Mouse (Mus musculus): ENCODE data around the gene Gm37240. TPM values are rescaled to one million over a fixed set of nuclear protein-coding genes. Genes with fewer than 3 reads are reported as not detected.
A peak's percentile ranks its signal among the peaks of the same experiment; 100 is the strongest.

Gm37240 gene
- polyA plus RNA-seq, 1 experiment from 2014 or later = 0.21 TPM

GRCm38 (mm10) chr3:84731403-84732015 lies 1155.8 kb downstream of the Gm37240 start:
- H3K9ac ChIP-seq = no peak overlapping the region
- H3K9me3 ChIP-seq (replicated peaks) = no peaks in the 10 kb centered on the region
- peak overlapping the region; percentile 5 for H3K4me3 ChIP-seq (replicated peaks)
- 20% methylated on average over 9 of the region's 9 CpGs for WGBS (ENCODE audit: insufficient replicate concordance)
- H3K27ac ChIP-seq = no peak overlapping the region
- DNase-seq (no peak), ATAC-seq (ENCODE audit: low read depth) (no peak)
- no peaks in the 10 kb centered on the region for H3K36me3 ChIP-seq
- peaks cover 4% of the 10 kb centered on the region; the same call in 1 of the 2 replicates for H3K4me1 ChIP-seq (replicated peaks)
- peak overlapping the region; percentile 42 for H3K4me2 ChIP-seq
- H3K27me3 ChIP-seq = peaks cover 51% of the 10 kb centered on the region

- no peak overlapping the region for H3K4me2 ChIP-seq
- DNase-seq (no peak), ATAC-seq (ENCODE audit: low read depth) (no peak)
- H3K27me3 ChIP-seq = peaks cover 51% of the 10 kb centered on the region
- H3K9ac ChIP-seq = no peak overlapping the region
- H3K4me1 ChIP-seq (replicated peaks) = peaks cover 4% of the 10 kb centered on the region; the same call in 1 of the 2 replicates
- H3K9me3 ChIP-seq (replicated peaks) = no peaks in the 10 kb centered on the region
- no peaks in the 10 kb centered on the region for H3K36me3 ChIP-seq
- WGBS (ENCODE audit: insufficient replicate concordance) = 38% methylated on average over 5 of the region's 5 CpGs
- H3K27ac ChIP-seq = no peak overlapping the region
- H3K4me3 ChIP-seq (replicated peaks) = no peak overlapping the region
Observed at GRCm38 (mm10) chr3:84731003-84731402, 1156.3 kb downstream of the Gm37240 start.

- WGBS (ENCODE audit: insufficient replicate concordance) = 70% methylated on average over 6 of the region's 6 CpGs
- ATAC-seq (ENCODE audit: low read depth) = no peak
- H3K4me3 ChIP-seq (replicated peaks) = no peak overlapping the region
Observed at GRCm38 (mm10) chr3:84729806-84730205, 1157.5 kb downstream of the Gm37240 start.

GRCm38 (mm10) chr3:84723996-84724395 lies 1163.3 kb downstream of the Gm37240 start:
- Histone ChIP-seq H3K4me2 (no peak overlapping the region), H3K27ac (no peak overlapping the region), H3K9me3 (replicated peaks) (no peaks in the 10 kb centered on the region), H3K9ac (no peak overlapping the region), H3K36me3 (no peaks in the 10 kb centered on the region), H3K4me3 (replicated peaks) (no peak overlapping the region), H3K4me1 (replicated peaks) (no peaks in the 10 kb centered on the region), H3K27me3 (0 out of 2 replicates have a peak, but pooled peaks cover 3% of the 10 kb centered on the region)
- WGBS (ENCODE audit: insufficient replicate concordance) = 28% methylated on average over 5 of the region's 5 CpGs
- ATAC-seq (ENCODE audit: low read depth) (no peak), DNase-seq (no peak)

More at GRCm38 (mm10) chr3:84729806-84730205, 1157.5 kb downstream of the Gm37240 start:
- no peak overlapping the region for H3K27ac ChIP-seq
- no peak for DNase-seq
- H3K36me3 ChIP-seq = no peaks in the 10 kb centered on the region
- no peaks in the 10 kb centered on the region for H3K9me3 ChIP-seq (replicated peaks)
- H3K4me2 ChIP-seq = no peak overlapping the region
- peaks cover 50% of the 10 kb centered on the region for H3K27me3 ChIP-seq
- peaks cover 4% of the 10 kb centered on the region; the same call in 1 of the 2 replicates for H3K4me1 ChIP-seq (replicated peaks)
- H3K9ac ChIP-seq = no peak overlapping the region

- no peak overlapping the region for H3K27ac ChIP-seq
- H3K9me3 ChIP-seq (replicated peaks) = no peaks in the 10 kb centered on the region
- H3K4me2 ChIP-seq = no peak overlapping the region
- 0 out of 2 replicates have a peak, but pooled peaks cover 3% of the 10 kb centered on the region for H3K27me3 ChIP-seq
- 66% methylated on average over 4 of the region's 4 CpGs for WGBS (ENCODE audit: insufficient replicate concordance)
- ATAC-seq (ENCODE audit: low read depth) = no peak
- H3K4me3 ChIP-seq (replicated peaks) = no peak overlapping the region
- no peaks in the 10 kb centered on the region for H3K4me1 ChIP-seq (replicated peaks)
- H3K36me3 ChIP-seq = no peaks in the 10 kb centered on the region
- DNase-seq = no peak
- no peak overlapping the region for H3K9ac ChIP-seq
Observed at GRCm38 (mm10) chr3:84722680-84723079, 1164.6 kb downstream of the Gm37240 start.

GRCm38 (mm10) chr3:84715073-84715768 lies 1172.1 kb downstream of the Gm37240 start:
- DNase-seq (no peak), ATAC-seq (ENCODE audit: low read depth) (no peak)
- Histone ChIP-seq H3K4me3 (replicated peaks) (no peak overlapping the region), H3K4me1 (replicated peaks) (no peaks in the 10 kb centered on the region), H3K36me3 (no peaks in the 10 kb centered on the region), H3K4me2 (no peak overlapping the region), H3K9ac (no peak overlapping the region), H3K9me3 (replicated peaks) (no peaks in the 10 kb centered on the region), H3K27ac (no peak overlapping the region), H3K27me3 (no peaks in the 10 kb centered on the region)
- 35% methylated on average over 15 of the region's 15 CpGs for WGBS (ENCODE audit: insufficient replicate concordance)

- Histone ChIP-seq H3K27me3 (no peaks in the 10 kb centered on the region), H3K27ac (no peak overlapping the region), H3K9ac (no peak overlapping the region), H3K9me3 (replicated peaks) (no peaks in the 10 kb centered on the region), H3K4me2 (no peak overlapping the region), H3K4me3 (replicated peaks) (no peak overlapping the region), H3K36me3 (no peaks in the 10 kb centered on the region), H3K4me1 (replicated peaks) (no peaks in the 10 kb centered on the region)
- DNase-seq (no peak), ATAC-seq (ENCODE audit: low read depth) (no peak)
- 45% methylated on average over 2 of the region's 2 CpGs for WGBS (ENCODE audit: insufficient replicate concordance)
Observed at GRCm38 (mm10) chr3:84712941-84713340, 1174.4 kb downstream of the Gm37240 start.

- H3K4me3 ChIP-seq (replicated peaks) = no peak overlapping the region
- H3K9me3 ChIP-seq (replicated peaks) = peaks cover 5% of the 10 kb centered on the region; the same call in 1 of the 2 replicates
- WGBS (ENCODE audit: insufficient replicate concordance) = 51% methylated on average over 4 of the region's 4 CpGs
- ATAC-seq (ENCODE audit: low read depth) (no peak), DNase-seq (no peak)
- H3K4me1 ChIP-seq (replicated peaks) = no peaks in the 10 kb centered on the region
- H3K27me3 ChIP-seq = no peaks in the 10 kb centered on the region
- H3K36me3 ChIP-seq = no peaks in the 10 kb centered on the region
- H3K9ac ChIP-seq = no peak overlapping the region
- H3K4me2 ChIP-seq = no peak overlapping the region
- H3K27ac ChIP-seq = no peak overlapping the region
Observed at GRCm38 (mm10) chr3:84710723-84711122, 1176.6 kb downstream of the Gm37240 start.

- WGBS (ENCODE audit: insufficient replicate concordance) = 82% methylated on average over 8 of the region's 8 CpGs
- H3K36me3 ChIP-seq = no peaks in the 10 kb centered on the region
- no peak for ATAC-seq (ENCODE audit: low read depth)
Observed at GRCm38 (mm10) chr3:84709967-84710366, 1177.4 kb downstream of the Gm37240 start.

GRCm38 (mm10) chr3:84709100-84709499 lies 1178.2 kb downstream of the Gm37240 start:
- peaks cover 5% of the 10 kb centered on the region; the same call in 1 of the 2 replicates for H3K9me3 ChIP-seq (replicated peaks)
- 45% methylated on average over 8 of the region's 8 CpGs for WGBS (ENCODE audit: insufficient replicate concordance)
- H3K27me3 ChIP-seq = no peaks in the 10 kb centered on the region
- no peak overlapping the region for H3K4me3 ChIP-seq (replicated peaks)
- no peak overlapping the region for H3K27ac ChIP-seq
- no peak for ATAC-seq (ENCODE audit: low read depth)
- no peak overlapping the region for H3K9ac ChIP-seq
- H3K4me2 ChIP-seq = no peak overlapping the region
- H3K36me3 ChIP-seq = no peaks in the 10 kb centered on the region
- H3K4me1 ChIP-seq (replicated peaks) = peaks cover 3% of the 10 kb centered on the region; the same call in 1 of the 2 replicates
- no peak for DNase-seq

More at GRCm38 (mm10) chr3:84709967-84710366, 1177.4 kb downstream of the Gm37240 start:
- H3K9me3 ChIP-seq (replicated peaks) = peaks cover 5% of the 10 kb centered on the region; the same call in 1 of the 2 replicates
- no peak overlapping the region for H3K4me3 ChIP-seq (replicated peaks)
- no peak overlapping the region for H3K27ac ChIP-seq
- H3K4me2 ChIP-seq = no peak overlapping the region
- H3K9ac ChIP-seq = no peak overlapping the region
- H3K4me1 ChIP-seq (replicated peaks) = no peaks in the 10 kb centered on the region
- no peaks in the 10 kb centered on the region for H3K27me3 ChIP-seq
- no peak for DNase-seq

- no peak overlapping the region for H3K4me2 ChIP-seq
- H3K27me3 ChIP-seq = no peaks in the 10 kb centered on the region
- H3K27ac ChIP-seq = no peak overlapping the region
- no peak for ATAC-seq (ENCODE audit: low read depth)
- no peak overlapping the region for H3K4me3 ChIP-seq (replicated peaks)
- H3K36me3 ChIP-seq = no peaks in the 10 kb centered on the region
- 80% methylated on average over 10 of the region's 10 CpGs for WGBS (ENCODE audit: insufficient replicate concordance)
- peaks cover 5% of the 10 kb centered on the region; the same call in 1 of the 2 replicates for H3K9me3 ChIP-seq (replicated peaks)
- H3K4me1 ChIP-seq (replicated peaks) = peaks cover 9% of the 10 kb centered on the region
- H3K9ac ChIP-seq = no peak overlapping the region
- no peak for DNase-seq
Observed at GRCm38 (mm10) chr3:84708469-84708868, 1178.8 kb downstream of the Gm37240 start.

All from liver, embryonic 13.5 days (tissue).